Mouse (Mus musculus) frontal cortex, postnatal 36 days (tissue): ENCODE results near the gene Cdk2.

Experiments
- DNase-seq, 2 experiments: peaks; one replicate each; pipeline ENCODE4 v3.0.0; 2022; ENCODE audit warnings: low spot score in 2 of 2

Cdk2 gene

GRCm38 (mm10) chr10:128656731-128657130, 48.1 kb downstream of the Cdk2 start:
- DNase-seq = no peak

- DNase-seq = no peak
These were observed 49.6 kb downstream of the Cdk2 start for GRCm38 (mm10) chr10:128655254-128655653.

- no peak for DNase-seq
These were observed 51.0 kb downstream of the Cdk2 start for GRCm38 (mm10) chr10:128653866-128654265.
